Mouse (Mus musculus) olfactory bulb, adult 2 months (tissue): ENCODE measurements around the gene Eif4a1. TPM values are rescaled to one million over a fixed set of nuclear protein-coding genes. Genes with fewer than 3 reads are reported as not detected.
"Not testable (repeated sequence)": the region's sequence is repeated elsewhere in the genome, so short reads cannot be mapped to it uniquely, and the experiment has no call there.

Experiments used
- H3K27ac ChIP-seq: fragments of 200-500 bp; 2 replicates; pipeline ENCODE4 v1.5.1; 2012; ENCODE audit warnings: low read depth, low read length; ENCODE audit not compliant: insufficient read depth
- H3K4me1 ChIP-seq: fragments of 200-500 bp; 2 replicates; pipeline ENCODE4 v1.6.1; 2012; ENCODE audit warnings: low read length; ENCODE audit not compliant: control insufficient read depth, insufficient read depth
- H3K4me3 ChIP-seq: fragments of 200-500 bp; 2 replicates; pipeline ENCODE4 v1.5.1; 2012; ENCODE audit warnings: mild to moderate bottlenecking, low read depth, low read length, moderate library complexity; ENCODE audit not compliant: insufficient read depth
- CTCF ChIP-seq: fragments of 200-500 bp; IDR thresholded peaks from 2 replicates; pipeline ENCODE4 v1.5.1; 2012; ENCODE audit warnings: low read depth, mild to moderate bottlenecking, low read length, moderate library complexity; ENCODE audit not compliant: insufficient read depth
- POLR2A ChIP-seq: fragments of 200-500 bp; IDR thresholded peaks from 2 replicates; pipeline ENCODE4 v1.6.1; 2012; ENCODE audit warnings: mild to moderate bottlenecking, low read depth, low read length, moderate library complexity; ENCODE audit not compliant: insufficient read depth
- WGBS: fragments of 180-500 bp; shearing (Covaris S2); methylation state at CpG from one replicate; pipeline ENCODE4 v1.1.7; 2018; 5-methylcytosine and 5-hydroxymethylcytosine counted together
- polyA plus RNA-seq: library from polyadenylated mRNA; stranded (reverse); fragments of >200 nt; gene quantifications from 2 replicates; pipeline ENCODE4 v1.2.4, GENCODE M21; 2012; ENCODE audit warnings: low replicate concordance; ENCODE audit not compliant: missing spikeins, insufficient read depth, insufficient read length

Eif4a1 gene
- polyA plus RNA-seq, 1 experiment: not detected

DNA sequence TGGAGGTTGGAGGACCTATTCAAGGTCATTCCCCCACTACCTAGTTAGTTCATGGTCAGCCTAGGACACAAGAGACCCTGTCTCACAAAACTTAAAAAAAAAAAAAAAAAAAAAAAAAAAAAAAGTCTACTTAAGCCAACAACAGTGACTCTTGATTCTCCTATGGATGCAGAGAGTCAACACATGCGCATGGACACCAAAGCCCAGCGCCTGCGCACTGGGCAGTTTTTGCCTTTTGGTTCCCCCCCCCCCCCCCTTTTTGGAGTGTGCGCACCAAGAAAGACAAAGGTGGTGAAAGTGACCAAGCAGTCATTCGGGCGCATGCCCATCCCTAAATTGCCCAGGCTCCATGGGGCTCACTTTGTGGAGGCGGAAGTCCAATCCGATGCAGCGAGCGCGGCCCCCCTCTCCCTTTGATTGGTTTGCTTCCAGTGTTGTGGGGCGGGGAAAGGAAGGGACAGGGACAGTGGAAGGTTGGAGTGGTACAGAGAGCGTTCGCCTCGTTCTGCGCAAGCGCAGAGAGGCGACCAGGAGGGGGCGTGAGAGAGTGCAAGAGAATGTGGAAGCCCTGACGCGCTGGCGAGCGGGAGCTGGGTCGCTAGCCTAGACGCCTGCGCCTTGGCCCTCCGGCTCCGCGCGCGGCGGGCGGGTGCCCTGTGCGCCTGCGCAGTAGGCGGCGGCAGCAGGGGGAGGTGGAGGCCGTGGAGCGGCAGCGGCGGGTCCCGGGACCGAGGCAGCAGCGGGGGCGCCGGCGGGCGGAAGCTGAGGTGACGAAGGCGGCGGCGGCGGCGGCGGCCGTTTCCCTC is 39.7 kb downstream of the Eif4a1 start, which contains the start of gene Fxr2:
Gene Fxr2, plus strand, starts transcription at position 707 of the 806 bp plus-strand sequence.
- under 1% methylated on average over 51 of the region's 56 CpGs for WGBS
- TF ChIP-seq CTCF: peak; percentile 34; the same call in 1 of the 2 replicates
- TF ChIP-seq POLR2A: peak; percentile 65

GRCm38 (mm10) chr11:69629802-69630201 is 42.4 kb downstream of the Eif4a1 start:
- 34% methylated on average over 1 of the region's 1 CpGs for WGBS
- no peaks in the 10 kb centered on the region for H3K4me1 ChIP-seq
- no peak overlapping the region for H3K4me3 ChIP-seq
- TF ChIP-seq POLR2A (no peak), CTCF (no peak)
- H3K27ac ChIP-seq: no peak overlapping the region

More for the DNA sequence above, 39.7 kb downstream of the Eif4a1 start, which contains the start of gene Fxr2:
- H3K4me3 ChIP-seq: peak within 1 kb of the TSS; percentile 61
- peak within 1 kb of the TSS; percentile 14; the same call in 1 of the 2 replicates for H3K27ac ChIP-seq
- H3K4me1 ChIP-seq: no peaks in the 10 kb centered on the region

DNA sequence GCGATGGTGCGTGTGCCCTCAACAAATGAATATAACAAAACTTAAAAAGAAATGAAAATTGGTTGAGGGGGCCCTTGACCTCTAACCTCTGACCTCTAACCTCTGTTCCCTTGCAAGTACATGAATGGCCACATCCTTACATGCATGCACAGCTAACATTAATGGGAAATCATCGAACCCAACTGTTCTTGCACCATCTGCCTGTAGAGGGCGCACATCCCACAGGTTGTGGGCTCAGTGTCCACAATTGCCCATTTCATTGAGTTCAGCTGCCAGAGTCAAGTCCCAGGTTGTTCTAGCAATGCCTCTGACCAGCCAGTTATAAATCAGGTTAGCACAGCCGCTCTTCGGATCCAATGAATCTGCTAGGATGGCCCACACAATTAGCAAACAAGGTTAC is 43.9 kb downstream of the Eif4a1 start:
- WGBS: 41% methylated on average over 6 of the region's 6 CpGs
- Histone ChIP-seq H3K4me1 (peaks cover 3% of the 10 kb centered on the region; the same call in 1 of the 2 replicates), H3K4me3 (no peak overlapping the region), H3K27ac (no peak overlapping the region)
- no peak for TF ChIP-seq POLR2A
- TF ChIP-seq CTCF: peak; percentile 61

- H3K4me1 ChIP-seq, H3K4me3 ChIP-seq, H3K27ac ChIP-seq: not testable (repeated sequence)
- WGBS: 86% methylated on average over 2 of the region's 2 CpGs
Measured at GRCm38 (mm10) chr11:69624339-69624738, 47.9 kb downstream of the Eif4a1 start.

DNA sequence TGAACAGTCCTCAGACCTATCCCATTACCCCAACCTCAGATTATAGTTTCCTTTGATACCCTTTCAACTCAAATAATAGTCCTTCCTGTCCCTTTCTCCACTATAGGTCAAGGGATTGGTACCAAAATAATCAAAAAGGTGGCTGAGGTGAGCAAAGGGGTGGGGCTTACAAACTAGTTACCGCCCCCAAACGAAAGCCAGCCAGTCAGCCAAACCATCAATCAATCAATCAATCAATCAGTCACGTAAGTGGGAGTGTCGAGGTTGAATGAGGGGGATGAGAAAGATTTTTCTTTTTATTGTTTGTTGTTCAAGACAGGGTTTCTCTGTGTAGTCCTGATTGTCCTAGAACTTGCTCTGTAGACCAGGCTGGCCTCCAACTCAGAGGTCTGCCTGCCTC is 49.2 kb downstream of the Eif4a1 start:
- no peak overlapping the region for H3K27ac ChIP-seq
- H3K4me3 ChIP-seq: no peak overlapping the region
- TF ChIP-seq POLR2A: no peak
- TF ChIP-seq CTCF: no peak
- 75% methylated on average over 4 of the region's 4 CpGs for WGBS
- peaks cover 8% of the 10 kb centered on the region; the same call in 1 of the 2 replicates for H3K4me1 ChIP-seq

DNA sequence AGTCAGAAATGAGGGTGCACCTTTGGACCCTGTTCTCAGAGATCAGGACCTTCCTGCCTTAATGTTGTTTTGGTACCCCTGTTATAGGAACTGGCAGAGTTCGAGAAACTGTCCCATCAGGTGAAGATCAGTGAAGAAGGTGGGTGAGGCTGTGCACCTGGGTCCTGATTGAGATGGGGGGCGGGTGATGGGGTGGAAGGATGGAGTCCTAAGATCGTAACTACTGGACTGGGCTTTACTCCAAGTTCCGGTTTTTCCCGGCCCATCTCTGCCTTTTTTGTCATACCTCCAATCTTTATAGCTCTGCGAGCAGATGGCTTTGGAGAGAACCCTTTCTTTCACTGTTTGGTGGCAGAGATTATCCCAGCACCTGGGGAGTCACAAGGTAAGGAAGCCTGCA is 49.8 kb downstream of the Eif4a1 start:
- Histone ChIP-seq H3K27ac (no peak overlapping the region), H3K4me1 (peaks cover 8% of the 10 kb centered on the region; the same call in 1 of the 2 replicates), H3K4me3 (peak overlapping the region; percentile 71)
- WGBS: 13% methylated on average over 6 of the region's 6 CpGs
- TF ChIP-seq CTCF: no peak
- no peak for TF ChIP-seq POLR2A

DNA sequence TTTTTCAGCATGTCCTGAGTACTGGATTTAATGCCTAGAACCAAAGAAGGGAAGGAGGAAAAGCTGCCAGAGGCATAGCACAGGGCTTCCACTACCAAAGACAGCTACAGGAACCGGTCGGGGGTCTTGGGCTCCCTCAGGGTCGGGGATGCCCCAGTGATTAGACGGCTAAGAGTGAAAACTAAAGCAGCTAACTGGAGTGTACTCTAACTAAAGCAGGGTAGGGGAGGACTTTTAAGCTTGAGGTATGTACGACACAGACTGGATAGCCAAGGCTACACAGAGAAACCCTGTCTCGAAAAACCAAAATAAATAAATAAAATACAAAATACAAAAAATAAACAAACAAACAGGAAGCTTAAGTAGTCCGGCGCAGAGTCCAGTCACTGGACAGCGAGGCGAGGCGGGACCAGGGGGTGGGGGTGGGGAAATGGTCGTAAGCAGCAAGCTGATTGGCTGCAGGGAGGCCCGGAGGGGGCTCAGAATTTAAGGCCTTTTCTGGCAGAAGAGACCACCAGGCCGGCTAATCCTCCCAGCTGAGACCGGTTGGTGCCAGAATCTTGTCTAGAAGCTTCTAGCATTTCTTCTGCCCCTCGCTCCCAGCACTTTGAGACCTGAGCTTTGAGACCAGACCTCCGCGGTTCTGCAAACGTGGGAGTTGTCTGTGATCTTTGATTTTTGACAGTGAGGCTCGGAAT is 50.5 kb downstream of the Eif4a1 start, which contains the start of gene Sat2:
Gene Sat2, plus strand, starts transcription at position 454 of the 698 bp plus-strand sequence.
- Histone ChIP-seq H3K27ac (peak within 1 kb of the TSS; percentile 52; the same call in 1 of the 2 replicates), H3K4me3 (peak within 1 kb of the TSS; percentile 71), H3K4me1 (peaks cover 8% of the 10 kb centered on the region; the same call in 1 of the 2 replicates)
- TF ChIP-seq CTCF (no peak), POLR2A (no peak)
- 2% methylated on average over 20 of the region's 20 CpGs for WGBS

DNA sequence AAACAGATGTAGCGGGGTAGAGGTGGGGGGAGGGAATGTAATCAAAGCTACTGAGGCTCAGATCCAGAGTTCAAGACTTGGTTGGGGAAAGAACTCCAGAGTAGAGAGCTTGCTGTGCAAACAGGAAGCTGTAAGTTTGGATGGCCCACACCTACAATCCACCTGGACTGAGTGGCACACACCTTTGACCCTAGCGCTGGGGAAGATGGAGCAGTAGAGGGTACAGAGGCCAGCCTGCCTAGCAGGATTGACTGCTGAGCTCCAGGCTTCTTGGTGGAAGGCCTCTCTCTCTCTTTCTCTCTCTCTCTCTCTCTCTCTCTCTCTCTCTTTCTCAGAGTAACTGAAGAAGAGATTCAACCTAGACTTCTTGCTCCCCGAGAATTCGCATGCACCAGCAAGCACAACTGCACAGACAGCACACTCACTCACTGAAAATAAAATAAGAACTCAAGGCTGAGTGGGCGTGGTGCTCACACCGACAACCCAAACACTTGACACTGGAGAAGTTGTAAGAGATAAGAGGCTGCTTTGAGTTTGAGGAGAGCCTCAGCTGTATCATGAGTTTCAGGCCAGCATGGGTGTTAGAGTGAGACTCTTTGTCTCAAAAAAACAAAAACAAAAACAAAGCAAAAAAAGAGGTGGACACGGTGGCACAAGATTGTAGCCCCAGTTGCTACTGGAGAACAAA is 51.7 kb downstream of the Eif4a1 start:
- Histone ChIP-seq H3K4me3 (no peak overlapping the region), H3K27ac (no peak overlapping the region), H3K4me1 (peaks cover 8% of the 10 kb centered on the region; the same call in 1 of the 2 replicates)
- TF ChIP-seq CTCF (no peak), POLR2A (no peak)
- WGBS: 69% methylated on average over 7 of the region's 7 CpGs

DNA sequence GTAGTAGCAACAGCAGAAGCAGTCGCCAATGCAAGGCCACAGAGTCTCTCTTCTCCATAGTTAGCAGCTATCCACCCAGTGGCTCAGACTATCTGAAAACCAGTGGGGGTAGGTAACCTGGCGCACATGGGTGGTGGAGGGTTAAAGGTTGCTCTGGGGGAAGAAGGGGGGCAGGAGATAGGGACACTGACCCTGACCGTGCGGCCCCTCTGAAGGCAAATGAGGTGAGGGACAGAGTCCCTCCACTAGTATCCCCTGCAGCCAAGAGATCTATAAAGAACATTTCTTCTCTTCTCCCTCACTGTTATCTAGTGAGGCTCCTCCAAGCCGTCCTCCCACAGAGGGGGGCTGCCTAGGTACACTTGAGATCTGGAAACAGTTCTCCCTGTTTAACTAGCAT is 54.4 kb downstream of the Eif4a1 start, which contains the start of gene Shbg:
Gene Shbg, minus strand, starts transcription at position 101 of the 400 bp plus-strand sequence.
- Histone ChIP-seq H3K27ac (no peak within 1 kb of the TSS), H3K4me3 (no peak within 1 kb of the TSS), H3K4me1 (peaks cover 10% of the 10 kb centered on the region)
- TF ChIP-seq POLR2A (no peak), CTCF (no peak)
- 79% methylated on average over 5 of the region's 5 CpGs for WGBS

Other genes starting within 250 kb of the Eif4a1 start
- gene Dnah2, start 123.3 kb downstream of the Eif4a1 start, polyA plus RNA-seq: not detected in 2 replicates
- gene Efnb3, start 112.2 kb downstream of the Eif4a1 start, polyA plus RNA-seq: not detected in 2 replicates
- not detected in 2 replicates for gene Wrap53, start 92.2 kb downstream of the Eif4a1 start, polyA plus RNA-seq
- not detected in 2 replicates for gene Trp53, start 92.1 kb downstream of the Eif4a1 start, polyA plus RNA-seq
- 162 TPM in 1 of 2 replicates, not detected in the other for gene Atp1b2, start 66.5 kb downstream of the Eif4a1 start, polyA plus RNA-seq
- not detected in 2 replicates for gene Shbg, start 54.5 kb downstream of the Eif4a1 start, polyA plus RNA-seq
- gene Sat2, start 50.4 kb downstream of the Eif4a1 start, polyA plus RNA-seq: not detected in 2 replicates
- gene Fxr2, start 39.4 kb downstream of the Eif4a1 start, polyA plus RNA-seq: not detected in 2 replicates
- gene Sox15, start 17.1 kb downstream of the Eif4a1 start, polyA plus RNA-seq: not detected in 2 replicates
- not detected in 2 replicates for gene Mpdu1, start 9.8 kb downstream of the Eif4a1 start, polyA plus RNA-seq
- gene Cd68, start 6.3 kb downstream of the Eif4a1 start, polyA plus RNA-seq: not detected in 2 replicates
- gene Senp3, start 9.7 kb upstream of the Eif4a1 start, polyA plus RNA-seq: not detected in 2 replicates
- gene Tnfsf13, start 13.4 kb upstream of the Eif4a1 start, polyA plus RNA-seq: not detected in 2 replicates
- not detected in 2 replicates for gene Tnfsf12, start 23.4 kb upstream of the Eif4a1 start, polyA plus RNA-seq
- gene Tnfsfm13, start 23.7 kb upstream of the Eif4a1 start, polyA plus RNA-seq: not detected in 2 replicates
- 105 TPM in 2 replicates for gene Polr2a, start 86.2 kb upstream of the Eif4a1 start, polyA plus RNA-seq
- not detected in 2 replicates for gene Slc35g3, start 89.5 kb upstream of the Eif4a1 start, polyA plus RNA-seq
- 250 TPM in 1 of 2 replicates, not detected in the other for gene Zbtb4, start 93.5 kb upstream of the Eif4a1 start, polyA plus RNA-seq
- gene Chrnb1, start 123.5 kb upstream of the Eif4a1 start, polyA plus RNA-seq: not detected in 2 replicates
- gene Fgf11, start 129.4 kb upstream of the Eif4a1 start, polyA plus RNA-seq: not detected in 2 replicates
- gene Tmem102, start 133.2 kb upstream of the Eif4a1 start, polyA plus RNA-seq: not detected in 2 replicates
- gene Gm39566, start 142.9 kb upstream of the Eif4a1 start, polyA plus RNA-seq: not detected in 2 replicates
- not detected in 2 replicates for gene Spem2, start 146.0 kb upstream of the Eif4a1 start, polyA plus RNA-seq
- not detected in 2 replicates for gene Spem1, start 149.8 kb upstream of the Eif4a1 start, polyA plus RNA-seq
- gene Nlgn2, start 165.4 kb upstream of the Eif4a1 start, polyA plus RNA-seq: 82.2 TPM in 1 of 2 replicates, not detected in the other
- not detected in 2 replicates for gene Tmem256, start 166.1 kb upstream of the Eif4a1 start, polyA plus RNA-seq
- not detected in 2 replicates for gene Plscr3, start 174.0 kb upstream of the Eif4a1 start, polyA plus RNA-seq
- gene Tnk1, start 186.3 kb upstream of the Eif4a1 start, polyA plus RNA-seq: not detected in 2 replicates
- gene Tmem95, start 205.6 kb upstream of the Eif4a1 start, polyA plus RNA-seq: not detected in 2 replicates
- gene Kctd11, start 209.0 kb upstream of the Eif4a1 start, polyA plus RNA-seq: not detected in 2 replicates
- gene Acap1, start 223.1 kb upstream of the Eif4a1 start, polyA plus RNA-seq: 120 TPM in 1 of 2 replicates, not detected in the other
- not detected in 2 replicates for gene 2810408A11Rik, start 228.6 kb upstream of the Eif4a1 start, polyA plus RNA-seq
- not detected in 2 replicates for gene Neurl4, start 228.6 kb upstream of the Eif4a1 start, polyA plus RNA-seq
- not detected in 2 replicates for gene Gps2, start 241.5 kb upstream of the Eif4a1 start, polyA plus RNA-seq
- 516 and 653 TPM in 2 replicates for gene Eif5a, start 249.5 kb upstream of the Eif4a1 start, polyA plus RNA-seq